Mouse (Mus musculus): Measurements from ENCODE around the gene Prrt2. TPM values are rescaled to one million over a fixed set of nuclear protein-coding genes. Genes with fewer than 3 reads are reported as not detected.
A peak's percentile ranks its signal among the peaks of the same experiment; 100 is the strongest.

The Prrt2 gene
- polyA plus RNA-seq, 1 experiment from 2014 or later: 0.36 TPM

- ATAC-seq (no peak), DNase-seq (ENCODE audit: low read depth, low spot score) (no peak)
- in situ Hi-C loops (cut with MboI; ENCODE audit: low pct_unique_long_range_greater_than_20kb): no loop called here
- H3K27me3 ChIP-seq: no peaks in the 10 kb centered on the region
- ChIA-PET POLR2A (interaction anchor here (1.8 kb wide), 1 partner anchor 35 kb away, joined by 4 read pairs; the partner anchor contains the start of genes Pagr1a and Pagr1b), CTCF (no interaction called here)
- TF ChIP-seq CTCF (IDR thresholded peaks at IDR 0.05): no peak
These were observed 39.4 kb downstream of the Prrt2 start for GRCm38 (mm10) chr7:126981601-126982000.

DNA sequence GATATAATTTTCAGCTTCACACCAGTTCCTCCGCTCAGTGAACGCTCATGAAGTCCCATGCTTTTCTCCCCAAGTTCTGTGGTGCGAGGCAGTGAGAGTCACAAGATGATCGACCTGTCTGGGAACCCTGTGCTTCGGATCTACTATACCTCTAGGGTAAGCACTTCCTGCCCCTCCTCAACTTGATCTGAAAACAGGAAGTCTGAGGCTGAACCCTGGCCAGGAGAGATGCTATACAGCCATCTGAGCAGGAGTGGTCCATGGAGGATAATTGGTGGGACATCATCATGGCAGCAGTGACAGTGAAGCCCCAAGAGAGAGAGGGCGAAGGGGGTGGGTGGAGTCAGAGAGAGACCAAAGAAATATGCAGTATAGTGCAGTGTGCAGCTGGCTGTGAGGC, 42.2 kb downstream of the Prrt2 start:
- no peaks in the 10 kb centered on the region for H3K27me3 ChIP-seq
- in situ Hi-C loops (cut with MboI; ENCODE audit: low pct_unique_long_range_greater_than_20kb): no loop called here
- ChIA-PET CTCF (no interaction called here), POLR2A (no interaction called here)
- no peak for DNase-seq (ENCODE audit: low read depth, low spot score)
- TF ChIP-seq CTCF (IDR thresholded peaks at IDR 0.05): no peak
- ATAC-seq: no peak

DNA sequence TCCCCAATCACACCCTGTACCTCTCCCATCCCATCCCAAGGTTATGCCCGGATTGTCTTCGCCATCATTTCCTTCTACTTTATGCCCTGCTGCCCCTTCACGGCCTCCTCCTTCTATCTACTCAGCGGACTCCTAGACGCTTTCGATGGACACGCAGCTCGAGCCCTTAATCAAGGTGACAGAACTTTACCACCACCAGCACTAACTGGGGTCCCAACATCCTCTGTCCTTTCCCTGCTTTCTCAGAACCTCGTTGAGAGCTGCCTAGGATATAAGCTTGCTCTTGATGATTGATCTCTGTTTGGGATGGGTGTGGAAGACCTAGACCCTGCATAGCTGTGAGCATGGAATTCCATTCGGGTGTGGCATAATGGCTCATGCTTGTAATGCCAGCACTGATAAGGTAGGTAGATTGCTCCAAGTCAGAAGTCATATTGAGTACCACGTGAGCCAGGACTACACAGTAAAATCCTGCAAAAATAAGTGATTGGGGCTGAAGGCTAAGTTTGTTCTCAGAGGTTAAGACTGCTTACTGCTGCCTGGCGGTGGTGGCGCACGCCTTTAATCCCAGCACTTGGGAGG, 44.0 kb downstream of the Prrt2 start:
- in situ Hi-C loops (cut with MboI; ENCODE audit: low pct_unique_long_range_greater_than_20kb): no loop called here
- ATAC-seq (no peak), DNase-seq (ENCODE audit: low read depth, low spot score) (no peak)
- ChIA-PET CTCF (interaction anchor here (1.0 to 1.1 kb wide), 3 partner anchors 23 to 144 kb away, joined by 3 to 4 read pairs (median 3); no protein-coding TSS in a partner anchor), POLR2A (interaction anchor here (0.8 to 1.4 kb wide), 3 partner anchors 15 to 40 kb away, joined by 3 to 4 read pairs (median 3); partner anchors contain the start of genes Pagr1a and Pagr1b)
- no peak for TF ChIP-seq CTCF (IDR thresholded peaks at IDR 0.05)
- H3K27me3 ChIP-seq: no peaks in the 10 kb centered on the region

DNA sequence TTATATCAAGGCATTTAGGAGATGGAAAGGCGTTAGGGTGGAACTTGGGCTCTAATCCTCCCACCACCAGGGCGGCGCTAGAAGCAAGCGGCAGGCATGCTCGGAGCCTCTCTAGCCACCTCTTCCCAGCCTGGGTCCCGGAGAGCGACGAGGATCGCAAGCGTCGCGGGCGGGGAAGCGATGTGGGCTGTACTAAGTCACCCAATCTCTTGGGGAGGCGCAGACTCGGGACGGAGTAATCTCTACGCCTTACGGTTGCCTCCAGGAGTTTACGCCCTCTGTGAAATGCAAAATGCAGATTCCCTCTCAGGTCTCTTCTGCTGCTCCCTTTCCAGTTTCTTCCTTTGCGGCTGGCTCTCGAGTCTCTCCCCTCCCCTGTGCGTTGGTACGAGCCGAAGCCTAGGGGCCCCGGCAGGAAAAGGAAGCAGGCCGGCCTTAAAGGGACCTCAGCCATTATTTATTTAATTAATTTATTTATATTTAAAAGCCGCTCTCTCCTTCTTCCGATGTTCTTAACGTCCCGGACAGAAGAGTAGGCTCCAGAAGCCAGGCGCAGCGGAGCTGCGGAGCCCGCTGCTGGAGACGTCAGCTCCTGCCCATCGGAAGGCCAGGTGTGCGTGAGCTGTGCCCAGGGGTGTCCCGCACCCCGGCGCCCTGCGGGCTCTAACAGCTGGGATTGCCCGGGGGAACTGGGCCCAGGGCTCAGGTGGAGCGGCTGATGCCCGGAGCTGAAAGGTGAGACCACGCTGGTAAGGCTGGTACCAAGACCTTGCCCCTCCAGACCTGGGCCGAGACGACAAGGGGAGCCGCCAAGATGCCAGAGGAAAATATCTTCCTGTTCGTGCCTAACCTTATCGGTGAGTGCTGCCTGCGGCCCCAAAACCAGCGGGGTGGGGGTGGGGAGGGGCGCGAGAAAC, 44.8 kb downstream of the Prrt2 start, which contains the start of gene Cdiptos:
TSS of gene Cdiptos (minus strand) at position 149 of the 917 bp plus-strand sequence.
- CTCF ChIA-PET: interaction anchor here (1.0 to 1.1 kb wide), 3 partner anchors 23 to 144 kb away, joined by 3 to 4 read pairs (median 3); no protein-coding TSS in a partner anchor
- DNase-seq (ENCODE audit: low read depth, low spot score) (peak; percentile 82), ATAC-seq (peak; percentile 73)
- in situ Hi-C loops (cut with MboI; ENCODE audit: low pct_unique_long_range_greater_than_20kb): no loop called here
- POLR2A ChIA-PET: interaction anchor here (0.8 to 1.4 kb wide), 3 partner anchors 16 to 41 kb away, joined by 3 to 4 read pairs (median 3); partner anchors contain the start of genes Pagr1a and Pagr1b
- H3K27me3 ChIP-seq: no peaks in the 10 kb centered on the region
- peak; percentile 99 for TF ChIP-seq CTCF (IDR thresholded peaks at IDR 0.05)

DNA sequence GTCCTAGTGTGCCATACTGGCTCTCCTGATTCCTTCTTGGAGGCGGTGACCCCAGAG, 45.3 kb downstream of the Prrt2 start, which contains the start of gene Cdipt:
TSS of gene Cdipt (plus strand) at position 22 of the 57 bp plus-strand sequence.
- in situ Hi-C loops (cut with MboI; ENCODE audit: low pct_unique_long_range_greater_than_20kb): no loop called here

GRCm38 (mm10) chr7:126975493-126975892, 45.5 kb downstream of the Prrt2 start:
- H3K27me3 ChIP-seq: no peaks in the 10 kb centered on the region
- ChIA-PET CTCF (no interaction called here), POLR2A (no interaction called here)
- ATAC-seq (no peak), DNase-seq (ENCODE audit: low read depth, low spot score) (no peak)
- in situ Hi-C loops (cut with MboI; ENCODE audit: low pct_unique_long_range_greater_than_20kb): no loop called here
- no peak for TF ChIP-seq CTCF (IDR thresholded peaks at IDR 0.05)

More for the DNA sequence above, 45.3 kb downstream of the Prrt2 start, which contains the start of gene Cdipt:
- no peak for TF ChIP-seq CTCF (IDR thresholded peaks at IDR 0.05)
- no peak for ATAC-seq
- ChIA-PET CTCF (no interaction called here), POLR2A (no interaction called here)
- no peak for DNase-seq (ENCODE audit: low read depth, low spot score)
- no peaks in the 10 kb centered on the region for H3K27me3 ChIP-seq

Other genes starting within 250 kb of the Prrt2 start
- gene Ypel3, start 244.3 kb downstream of the Prrt2 start, polyA plus RNA-seq (2021): 109 TPM
- gene Tbx6, start 239.7 kb downstream of the Prrt2 start, polyA plus RNA-seq (2021): 0.49 TPM
- 94.3 TPM for gene Ppp4c, start 228.7 kb downstream of the Prrt2 start, polyA plus RNA-seq (2021)
- 1.3 TPM for gene Fam57b, start 223.5 kb downstream of the Prrt2 start, polyA plus RNA-seq (2021)
- gene 4930451I11Rik, start 189.6 kb downstream of the Prrt2 start, polyA plus RNA-seq (2021): not detected
- gene Doc2a, start 173.8 kb downstream of the Prrt2 start, polyA plus RNA-seq (2021): not detected
- gene Hirip3, start 159.2 kb downstream of the Prrt2 start, polyA plus RNA-seq (2021): 58.5 TPM
- gene Ino80e, start 158.8 kb downstream of the Prrt2 start, polyA plus RNA-seq (2021): 67.7 TPM
- gene Taok2, start 136.5 kb downstream of the Prrt2 start, polyA plus RNA-seq (2021): 66.0 TPM
- 48.0 TPM for gene Tmem219, start 98.3 kb downstream of the Prrt2 start, polyA plus RNA-seq (2021)
- gene Kctd13, start 92.3 kb downstream of the Prrt2 start, polyA plus RNA-seq (2021): 14.0 TPM
- gene Asphd1, start 71.6 kb downstream of the Prrt2 start, polyA plus RNA-seq (2021): not detected
- 0.08 TPM for gene Sez6l2, start 70.6 kb downstream of the Prrt2 start, polyA plus RNA-seq (2021)
- gene Cdipt, start 45.3 kb downstream of the Prrt2 start, polyA plus RNA-seq (2021): 143 TPM
- 1.3 TPM for gene Cdiptos, start 45.1 kb downstream of the Prrt2 start, polyA plus RNA-seq (2021)
- 104 TPM for gene Mvp, start 6.6 kb downstream of the Prrt2 start, polyA plus RNA-seq (2021)
- 0.33 TPM for gene Pagr1b, start 4.7 kb downstream of the Prrt2 start, polyA plus RNA-seq (2021)
- gene Pagr1a, start 3.9 kb downstream of the Prrt2 start, polyA plus RNA-seq (2021): 17.5 TPM
- gene Gm42742, start 114 bp downstream of the Prrt2 start, polyA plus RNA-seq (2021): 39.5 TPM
- 139 TPM for gene Maz, start 5.8 kb upstream of the Prrt2 start, polyA plus RNA-seq (2021)
- 47.3 TPM for gene Kif22, start 21.3 kb upstream of the Prrt2 start, polyA plus RNA-seq (2021)
- not detected for gene Zg16, start 66.1 kb upstream of the Prrt2 start, polyA plus RNA-seq (2021)
- 0.71 TPM for gene AI467606, start 70.1 kb upstream of the Prrt2 start, polyA plus RNA-seq (2021)
- gene Qprt, start 101.0 kb upstream of the Prrt2 start, polyA plus RNA-seq (2021): not detected
- 0.21 TPM for gene Spn, start 116.6 kb upstream of the Prrt2 start, polyA plus RNA-seq (2021)
- gene Cd2bp2, start 174.8 kb upstream of the Prrt2 start, polyA plus RNA-seq (2021): 66.6 TPM
- gene Tbc1d10b, start 187.3 kb upstream of the Prrt2 start, polyA plus RNA-seq (2021): 51.7 TPM
- 6.9 TPM for gene Mylpf, start 187.7 kb upstream of the Prrt2 start, polyA plus RNA-seq (2021)
- 17.7 TPM for gene Zfp553, start 211.8 kb upstream of the Prrt2 start, polyA plus RNA-seq (2021)
- 2.1 TPM for gene Sept1, start 211.9 kb upstream of the Prrt2 start, polyA plus RNA-seq (2021)
- gene Zfp771, start 223.1 kb upstream of the Prrt2 start, polyA plus RNA-seq (2021): 45.1 TPM
- 30.0 TPM for gene Dctpp1, start 239.5 kb upstream of the Prrt2 start, polyA plus RNA-seq (2021)